Mouse (Mus musculus) stomach, postnatal 0 days (tissue): ENCODE data around the gene Mstn. TPM values are rescaled to one million over a fixed set of nuclear protein-coding genes. Genes with fewer than 3 reads are reported as not detected.

Experiments
- ATAC-seq: fragments of 200-750 bp; cut with Nextera tagmentation; 2 replicates; pipeline ENCODE4 v1.8.0; 2017; ENCODE audit not compliant: low FRiP score, low TSS enrichment
- DNase-seq: peaks from one replicate; pipeline ENCODE4 v3.0.0-alpha.2; 2016; ENCODE audit warnings: low spot score
- H3K27ac ChIP-seq: fragments of 300-500 bp; sonication (generic); replicated peaks from 2 replicates; pipeline ENCODE4 v1.5.1; 2014; ENCODE audit warnings: mild to moderate bottlenecking, control low read depth
- H3K27me3 ChIP-seq: fragments of 300-500 bp; sonication (generic); 2 replicates; pipeline ENCODE4 v1.6.1; 2014; ENCODE audit warnings: low read length; ENCODE audit not compliant: control insufficient read depth, insufficient read depth
- H3K36me3 ChIP-seq: fragments of 300-500 bp; sonication (generic); 2 replicates; pipeline ENCODE4 v1.6.1; 2014; ENCODE audit warnings: low read length, mixed read lengths; ENCODE audit not compliant: control insufficient read depth, insufficient read depth
- H3K4me1 ChIP-seq: fragments of 300-500 bp; sonication (generic); replicated peaks from 2 replicates; pipeline ENCODE4 v1.6.1; 2014; ENCODE audit warnings: antibody characterized with exemption; ENCODE audit not compliant: control insufficient read depth, insufficient read depth
- H3K4me2 ChIP-seq: fragments of 300-500 bp; sonication (generic); replicated peaks from 2 replicates; pipeline ENCODE4 v1.6.1; 2014; ENCODE audit warnings: low read depth, mild to moderate bottlenecking, control low read depth, moderate library complexity
- H3K4me3 ChIP-seq: fragments of 300-500 bp; sonication (generic); 2 replicates; pipeline ENCODE4 v1.5.1; 2014; ENCODE audit warnings: low read depth, low read length, control low read depth
- H3K9ac ChIP-seq: fragments of 300-500 bp; sonication (generic); 2 replicates; pipeline ENCODE4 v1.6.1; 2014; ENCODE audit warnings: mild to moderate bottlenecking, low read length, control low read depth, mixed read lengths
- H3K9me3 ChIP-seq: fragments of 300-500 bp; sonication (generic); 2 replicates; pipeline ENCODE4 v1.6.1; 2016; ENCODE audit warnings: low read length; ENCODE audit not compliant: control insufficient read depth
- CTCF ChIP-seq: IDR thresholded peaks from 2 replicates; pipeline ENCODE4 v1.5.1; 2016; ENCODE audit warnings: antibody characterized with exemption, low read depth, mild to moderate bottlenecking, moderate library complexity
- EP300 ChIP-seq: optimal IDR thresholded peaks from 2 replicates; pipeline ENCODE3; 2016; ENCODE audit warnings: antibody characterized with exemption
- WGBS: fragments of 180-500 bp; shearing (Covaris S2); extraction: QIAGEN DNeasy Blood & Tissue Kit; methylation state at CpG from one replicate; pipeline ENCODE4 v1.1.7; 2014; 5-methylcytosine and 5-hydroxymethylcytosine counted together
- polyA plus RNA-seq: library from polyadenylated mRNA; unstranded; fragments of >200 nt; fragmentation: Nextera tagmentation; extraction: Ambion mirVana; gene quantifications from 2 replicates; pipeline ENCODE4 v1.2.1, GENCODE M21; 2015

Mstn gene
- polyA plus RNA-seq, 1 experiment from 2014 or later = 0.25 TPM

- DNase-seq = no peak
- Histone ChIP-seq H3K4me2 (no peak overlapping the region), H3K4me3 (no peak overlapping the region), H3K9me3 (no peaks in the 10 kb centered on the region), H3K9ac (no peak overlapping the region), H3K27ac (no peak overlapping the region), H3K4me1 (no peaks in the 10 kb centered on the region), H3K36me3 (no peaks in the 10 kb centered on the region), H3K27me3 (no peaks in the 10 kb centered on the region)
- WGBS = 83% methylated on average over 5 of the region's 5 CpGs
- ATAC-seq = no peak
- TF ChIP-seq EP300 (no peak), CTCF (no peak)
Measured at GRCm38 (mm10) chr1:53037443-53037871, 24.0 kb upstream of the Mstn start.

- H3K9ac ChIP-seq = no peak overlapping the region
- 76% methylated on average over 8 of the region's 8 CpGs for WGBS
- TF ChIP-seq CTCF (no peak), EP300 (no peak)
Measured at GRCm38 (mm10) chr1:53049763-53050427, 11.5 kb upstream of the Mstn start.

DNA sequence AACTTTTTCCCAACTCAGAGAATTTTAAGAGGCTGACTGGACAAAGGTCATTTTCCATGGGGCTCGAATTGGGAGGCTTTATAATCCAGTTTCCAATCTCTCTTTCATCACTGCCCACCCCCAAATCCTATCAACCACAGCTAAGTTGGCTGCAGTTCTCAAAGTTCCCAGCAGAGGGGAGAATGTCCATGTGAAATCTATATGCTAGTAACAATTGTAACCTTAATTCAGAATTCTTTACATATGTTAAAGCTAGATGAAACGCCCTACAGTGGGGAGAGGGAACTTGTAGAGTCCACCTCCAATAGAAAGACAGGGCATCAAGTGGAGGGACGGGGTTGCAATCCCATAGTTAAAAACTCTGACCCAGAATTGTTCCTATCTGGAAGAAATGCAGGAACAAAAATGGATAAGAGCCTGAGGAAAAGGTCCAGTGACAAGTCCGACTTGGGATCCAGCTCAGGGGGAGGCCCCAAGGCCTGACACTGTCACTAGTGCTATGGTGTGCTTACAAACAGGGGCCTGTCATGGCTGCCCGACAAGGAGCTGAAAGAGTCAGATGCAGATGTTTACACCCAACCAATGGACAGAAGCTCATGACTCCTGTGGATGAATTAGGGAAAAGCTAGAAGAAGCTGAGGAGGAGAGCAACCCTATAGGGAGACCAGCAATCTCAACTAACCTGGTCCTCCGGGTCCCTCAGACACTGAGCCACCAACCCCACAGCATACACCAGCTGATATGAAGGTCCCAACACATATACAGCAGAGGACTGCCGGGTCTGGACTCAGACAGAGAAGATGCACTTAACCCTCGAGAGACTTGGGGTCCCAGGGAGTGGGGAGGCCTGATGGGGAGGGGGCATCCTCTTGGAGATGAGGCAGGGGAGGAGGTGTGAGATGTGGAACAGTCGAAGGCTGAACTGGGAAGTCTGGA lies 8.1 kb upstream of the Mstn start:
- 45% methylated on average over 9 of the region's 9 CpGs for WGBS

More at GRCm38 (mm10) chr1:53049763-53050427, 11.5 kb upstream of the Mstn start:
- Histone ChIP-seq H3K4me1 (no peaks in the 10 kb centered on the region), H3K9me3 (no peaks in the 10 kb centered on the region), H3K27me3 (no peaks in the 10 kb centered on the region), H3K4me2 (no peak overlapping the region), H3K27ac (no peak overlapping the region), H3K4me3 (no peak overlapping the region), H3K36me3 (no peaks in the 10 kb centered on the region)
- no peak for ATAC-seq
- no peak for DNase-seq

DNA sequence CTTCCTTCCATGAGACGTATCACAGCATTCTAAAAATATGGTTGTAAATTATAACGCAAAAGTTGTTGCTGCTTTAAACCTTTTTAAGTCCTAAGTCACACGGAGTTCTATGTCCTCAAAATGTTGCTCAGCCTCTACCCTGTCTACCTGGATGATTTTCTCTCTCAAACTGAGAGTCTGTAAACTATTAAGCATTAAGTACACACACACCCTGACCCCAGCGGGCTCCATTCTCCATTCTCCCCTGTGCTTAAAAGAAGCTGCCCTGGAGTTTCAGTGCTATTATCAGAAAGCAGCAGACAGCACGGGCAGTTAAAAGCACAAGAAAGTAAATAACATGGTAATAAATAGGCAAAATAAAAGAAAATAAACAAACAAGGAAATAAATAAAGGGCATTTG lies 2.3 kb upstream of the Mstn start:
- no peak overlapping the region for H3K9ac ChIP-seq
- ATAC-seq = no peak
- no peak overlapping the region for H3K4me2 ChIP-seq
- H3K4me3 ChIP-seq = no peak overlapping the region
- H3K27me3 ChIP-seq = no peaks in the 10 kb centered on the region
- 60% methylated on average over 5 of the region's 5 CpGs for WGBS
- no peaks in the 10 kb centered on the region for H3K4me1 ChIP-seq
- no peaks in the 10 kb centered on the region for H3K9me3 ChIP-seq
- TF ChIP-seq EP300 (no peak), CTCF (no peak)
- H3K36me3 ChIP-seq = no peaks in the 10 kb centered on the region
- DNase-seq = no peak
- H3K27ac ChIP-seq = no peak overlapping the region

More for the DNA sequence above, 8.1 kb upstream of the Mstn start:
- Histone ChIP-seq H3K36me3 (no peaks in the 10 kb centered on the region), H3K9me3 (no peaks in the 10 kb centered on the region), H3K27me3 (no peaks in the 10 kb centered on the region), H3K9ac (no peak overlapping the region), H3K4me1 (no peaks in the 10 kb centered on the region), H3K4me3 (no peak overlapping the region), H3K27ac (no peak overlapping the region), H3K4me2 (no peak overlapping the region)
- TF ChIP-seq EP300 = no peak
- peak; percentile 83 for TF ChIP-seq CTCF
- peak; percentile 51 for DNase-seq
- ATAC-seq = no peak

DNA sequence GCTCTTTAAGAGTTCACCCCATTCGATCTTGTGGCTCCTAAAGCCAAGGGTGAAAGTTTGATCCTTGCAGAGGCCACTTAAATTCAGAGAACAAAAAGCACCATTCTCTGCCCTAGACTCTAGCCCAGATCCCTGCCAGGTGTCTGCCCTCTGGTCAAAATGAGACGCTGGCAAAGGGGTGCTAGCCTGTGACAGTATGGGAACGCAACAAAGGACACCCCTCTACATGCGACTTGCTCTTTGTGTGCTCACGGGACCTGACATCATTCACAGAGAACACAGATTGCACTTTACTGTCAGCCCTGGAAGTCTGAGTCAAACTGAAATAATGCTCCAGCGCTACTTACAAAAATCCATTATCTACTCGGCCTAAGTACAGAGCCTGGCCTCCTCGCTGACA lies 941 bp upstream of the Mstn start:
- Histone ChIP-seq H3K9ac (no peak overlapping the region), H3K27me3 (no peaks in the 10 kb centered on the region), H3K36me3 (no peaks in the 10 kb centered on the region), H3K4me1 (no peaks in the 10 kb centered on the region), H3K4me3 (no peak overlapping the region), H3K9me3 (no peaks in the 10 kb centered on the region), H3K27ac (no peak overlapping the region), H3K4me2 (no peak overlapping the region)
- no peak for TF ChIP-seq CTCF
- TF ChIP-seq EP300 = no peak
- 49% methylated on average over 8 of the region's 8 CpGs for WGBS
- ATAC-seq = no peak
- no peak for DNase-seq
